Mouse (Mus musculus) bone marrow, adult 2 months (tissue): ENCODE measurements around the gene Sbno2.

Experiments used
- CTCF ChIP-seq: fragments of 200-500 bp; IDR thresholded peaks from 2 replicates; pipeline ENCODE4 v1.5.1; 2011; ENCODE audit warnings: low read length, control low read depth; ENCODE audit not compliant: control insufficient read depth, insufficient read depth
- POLR2A ChIP-seq: fragments of 200-500 bp; IDR thresholded peaks from 2 replicates; pipeline ENCODE4 v1.6.1; 2011; ENCODE audit warnings: low read depth, mild to moderate bottlenecking, control low read depth, low read length, borderline replicate concordance; ENCODE audit not compliant: control insufficient read depth

- TF ChIP-seq CTCF (no peak), POLR2A (peak; percentile 67; the same call in 1 of the 2 replicates)
Measured at GRCm38 (mm10) chr10:80116927-80117691, 11.7 kb upstream of the Sbno2 start.
